Mouse (Mus musculus) lung, embryonic 16.5 days (tissue): Measurements from ENCODE around the gene Lgals4. TPM values are rescaled to one million over a fixed set of nuclear protein-coding genes. Genes with fewer than 3 reads are reported as not detected.

ENCODE experiments used
- ATAC-seq: fragments of 200-750 bp; cut with Nextera tagmentation; 2 replicates; pipeline ENCODE4 v1.8.0; 2017; ENCODE audit warnings: low read depth, mild to moderate bottlenecking, moderate library complexity
- H3K27ac ChIP-seq: fragments of 300-500 bp; sonication (generic); 2 replicates; pipeline ENCODE4 v1.5.1; 2014; ENCODE audit warnings: mild to moderate bottlenecking, control low read depth, low read length
- H3K27me3 ChIP-seq: fragments of 300-500 bp; sonication (generic); 2 replicates; pipeline ENCODE4 v1.6.1; 2014; ENCODE audit warnings: low read depth, low read length, mixed read lengths; ENCODE audit not compliant: control insufficient read depth, insufficient read depth
- H3K36me3 ChIP-seq: fragments of 300-500 bp; sonication (generic); 2 replicates; pipeline ENCODE4 v1.6.1; 2014; ENCODE audit warnings: low read length; ENCODE audit not compliant: control insufficient read depth, insufficient read depth
- H3K4me1 ChIP-seq: fragments of 300-500 bp; sonication (generic); replicated peaks from 2 replicates; pipeline ENCODE4 v1.6.1; 2014; ENCODE audit warnings: low read length, mixed read lengths; ENCODE audit not compliant: control insufficient read depth, insufficient read depth
- H3K4me2 ChIP-seq: fragments of 300-500 bp; sonication (generic); 2 replicates; pipeline ENCODE4 v1.6.1; 2014; ENCODE audit warnings: low read depth, low read length, control low read depth
- H3K4me3 ChIP-seq: fragments of 300-500 bp; sonication (generic); 2 replicates; pipeline ENCODE4 v1.5.1; 2014; ENCODE audit warnings: mild to moderate bottlenecking, low read length, control low read depth
- H3K9ac ChIP-seq: fragments of 300-500 bp; sonication (generic); 2 replicates; pipeline ENCODE4 v1.6.1; 2014; ENCODE audit warnings: low read length, control low read depth
- H3K9me3 ChIP-seq: fragments of 300-500 bp; sonication (generic); 2 replicates; pipeline ENCODE4 v1.6.1; 2016; ENCODE audit warnings: low read length; ENCODE audit not compliant: control insufficient read depth
- WGBS: fragments of 180-500 bp; shearing (Covaris S2); extraction: QIAGEN DNeasy Blood & Tissue Kit; methylation state at CpG from one replicate; pipeline ENCODE4 v1.1.7; 2014; 5-methylcytosine and 5-hydroxymethylcytosine counted together
- polyA plus RNA-seq: library from polyadenylated mRNA; unstranded; fragments of >200 nt; fragmentation: Nextera tagmentation; extraction: Ambion mirVana; gene quantifications from 2 replicates; pipeline ENCODE4 v1.2.1, GENCODE M21; 2015

Lgals4 gene
- polyA plus RNA-seq, 1 experiment from 2014 or later: 12.5 TPM

DNA sequence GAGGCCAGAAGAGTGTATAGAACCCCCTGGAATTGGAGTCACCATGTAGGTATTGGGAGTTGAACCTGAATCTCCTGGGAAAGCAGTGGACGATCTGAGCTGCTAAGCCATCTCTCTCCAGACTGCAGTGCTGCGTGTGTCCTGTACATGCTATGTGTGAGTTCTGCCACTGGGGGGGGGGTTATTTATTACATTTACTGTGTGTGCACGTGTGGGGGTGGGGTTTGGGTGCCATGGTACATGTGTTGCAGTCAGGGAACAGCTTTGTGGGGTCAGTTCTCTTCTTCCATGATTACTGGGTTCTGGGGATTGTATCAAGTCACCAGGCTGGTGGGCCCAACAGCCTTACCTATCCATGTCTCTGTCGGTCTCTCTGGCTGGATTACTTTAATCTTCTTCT is 26.8 kb upstream of the Lgals4 start:
- Histone ChIP-seq H3K27ac (no peak overlapping the region), H3K9ac (no peak overlapping the region), H3K4me1 (peaks cover 32% of the 10 kb centered on the region), H3K36me3 (no peaks in the 10 kb centered on the region), H3K4me3 (no peak overlapping the region), H3K9me3 (no peaks in the 10 kb centered on the region), H3K27me3 (no peaks in the 10 kb centered on the region), H3K4me2 (no peak overlapping the region)
- WGBS: 76% methylated on average over 4 of the region's 4 CpGs
- no peak for ATAC-seq

DNA sequence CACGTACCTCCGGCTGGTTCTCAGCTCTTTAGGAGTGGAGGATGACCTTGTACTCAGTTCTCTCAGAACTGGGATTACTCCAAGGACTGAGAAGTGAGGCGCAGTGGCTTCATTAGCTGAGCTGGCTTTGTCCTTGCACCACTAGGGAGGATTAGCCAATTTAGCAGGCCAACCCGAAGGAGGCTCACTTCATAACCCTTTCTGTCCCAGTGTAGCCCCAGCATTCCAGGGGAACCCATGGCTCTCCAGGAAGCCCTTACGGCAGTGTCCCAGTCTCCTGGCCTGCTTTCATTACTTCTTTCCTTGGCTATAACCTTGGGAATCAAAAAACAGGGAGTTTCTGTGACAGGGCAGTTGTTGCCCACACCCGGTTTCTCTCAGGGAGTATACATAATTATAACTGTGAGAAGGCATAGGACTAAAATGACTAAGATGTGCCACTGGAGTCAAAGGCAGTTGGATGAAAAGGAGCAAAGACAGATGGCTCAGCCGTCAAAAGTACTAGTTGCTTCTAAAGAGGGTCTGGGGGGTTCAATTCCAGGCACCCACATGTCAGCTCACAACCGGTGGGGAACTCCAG is 25.9 kb upstream of the Lgals4 start:
- Histone ChIP-seq H3K27ac (peak overlapping the region; percentile 100), H3K27me3 (no peaks in the 10 kb centered on the region), H3K4me3 (peak overlapping the region; percentile 84), H3K9ac (peak overlapping the region; percentile 98), H3K4me2 (peak overlapping the region; percentile 98), H3K4me1 (peaks cover 33% of the 10 kb centered on the region), H3K9me3 (no peaks in the 10 kb centered on the region), H3K36me3 (peaks cover 7% of the 10 kb centered on the region)
- WGBS: 37% methylated on average over 7 of the region's 8 CpGs
- ATAC-seq: no peak

GRCm38 (mm10) chr7:28808221-28808941 is 25.3 kb upstream of the Lgals4 start, which contains the start of gene Hnrnpl:
TSS of gene Hnrnpl (plus strand) at chr7:28808541.
- peak within 1 kb of the TSS; percentile 100 for H3K27ac ChIP-seq
- no peaks in the 10 kb centered on the region for H3K27me3 ChIP-seq
- peaks cover 12% of the 10 kb centered on the region for H3K36me3 ChIP-seq
- peak within 1 kb of the TSS; percentile 98 for H3K4me2 ChIP-seq
- peaks cover 33% of the 10 kb centered on the region for H3K4me1 ChIP-seq
- peak; percentile 18 for ATAC-seq
- peak within 1 kb of the TSS; percentile 98 for H3K9ac ChIP-seq
- H3K9me3 ChIP-seq: no peaks in the 10 kb centered on the region
- 3% methylated on average over 35 of the region's 35 CpGs for WGBS
- peak within 1 kb of the TSS; percentile 84 for H3K4me3 ChIP-seq

GRCm38 (mm10) chr7:28808957-28809393 is 24.7 kb upstream of the Lgals4 start:
- Histone ChIP-seq H3K4me1 (peaks cover 33% of the 10 kb centered on the region), H3K9me3 (no peaks in the 10 kb centered on the region), H3K4me2 (peak overlapping the region; percentile 98), H3K36me3 (peaks cover 18% of the 10 kb centered on the region), H3K9ac (peak overlapping the region; percentile 98), H3K27ac (peak overlapping the region; percentile 100), H3K27me3 (no peaks in the 10 kb centered on the region), H3K4me3 (peak overlapping the region; percentile 84)
- peak; percentile 72 for ATAC-seq
- 0% methylated on average over 21 of the region's 32 CpGs for WGBS

DNA sequence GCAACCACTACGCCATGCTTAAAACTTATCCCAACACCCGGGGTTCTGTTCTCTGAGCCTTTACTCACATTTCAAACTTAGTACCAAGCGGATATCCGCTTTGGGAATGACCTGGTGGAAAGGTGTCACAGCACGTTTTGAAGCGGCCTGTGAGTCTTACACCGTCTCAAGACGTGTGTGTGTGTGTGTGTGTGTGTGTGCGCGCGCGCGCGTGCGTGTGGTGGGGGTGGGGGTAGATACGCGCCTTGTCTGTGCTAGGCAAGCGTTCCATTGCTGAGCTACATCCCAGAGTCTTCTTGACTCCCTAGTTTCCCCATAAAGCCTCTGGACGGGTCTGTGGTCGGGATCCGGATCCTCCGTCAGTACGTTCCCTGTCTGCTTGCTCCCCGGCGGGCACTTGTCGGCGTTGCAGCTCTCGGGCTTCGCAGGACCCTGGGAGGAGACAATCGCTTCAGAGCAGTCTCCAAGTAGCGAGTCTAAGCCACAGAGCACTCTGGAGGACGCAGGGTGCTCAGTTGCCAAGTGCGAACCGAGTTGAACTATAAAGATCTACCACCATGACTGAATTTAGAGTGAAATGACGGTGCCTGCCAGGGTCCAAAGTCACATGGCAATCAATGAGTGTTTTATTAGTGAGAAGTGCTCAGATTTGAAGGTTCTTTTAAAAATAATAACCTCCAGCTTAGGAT is 24.1 kb upstream of the Lgals4 start:
- ATAC-seq: peak; percentile 12
- under 1% methylated on average over 35 of the region's 35 CpGs for WGBS
- peak overlapping the region; percentile 84 for H3K4me3 ChIP-seq

GRCm38 (mm10) chr7:28810107-28811066 is 23.3 kb upstream of the Lgals4 start:
- Histone ChIP-seq H3K4me2 (peak overlapping the region; percentile 98), H3K4me3 (peak overlapping the region; percentile 84), H3K4me1 (peaks cover 35% of the 10 kb centered on the region), H3K27ac (peak overlapping the region; percentile 100), H3K9me3 (no peaks in the 10 kb centered on the region), H3K27me3 (no peaks in the 10 kb centered on the region), H3K36me3 (peaks cover 32% of the 10 kb centered on the region), H3K9ac (peak overlapping the region; percentile 98)
- ATAC-seq: peak; percentile 91
- WGBS: under 1% methylated on average over 65 of the region's 70 CpGs

More for the DNA sequence above, 24.1 kb upstream of the Lgals4 start:
- Histone ChIP-seq H3K9me3 (no peaks in the 10 kb centered on the region), H3K36me3 (peaks cover 23% of the 10 kb centered on the region), H3K27ac (peak overlapping the region; percentile 100), H3K9ac (peak overlapping the region; percentile 98), H3K4me1 (peaks cover 32% of the 10 kb centered on the region), H3K4me2 (peak overlapping the region; percentile 98), H3K27me3 (no peaks in the 10 kb centered on the region)

GRCm38 (mm10) chr7:28811228-28811627 is 22.4 kb upstream of the Lgals4 start:
- peak; percentile 61 for ATAC-seq
- H3K9me3 ChIP-seq: no peaks in the 10 kb centered on the region
- H3K9ac ChIP-seq: peak overlapping the region; percentile 97
- H3K27me3 ChIP-seq: no peaks in the 10 kb centered on the region
- H3K27ac ChIP-seq: peak overlapping the region; percentile 99
- peak overlapping the region; percentile 84 for H3K4me3 ChIP-seq
- H3K4me1 ChIP-seq: peaks cover 35% of the 10 kb centered on the region
- H3K4me2 ChIP-seq: peak overlapping the region; percentile 89
- peaks cover 40% of the 10 kb centered on the region for H3K36me3 ChIP-seq
- under 1% methylated on average over 40 of the region's 40 CpGs for WGBS

DNA sequence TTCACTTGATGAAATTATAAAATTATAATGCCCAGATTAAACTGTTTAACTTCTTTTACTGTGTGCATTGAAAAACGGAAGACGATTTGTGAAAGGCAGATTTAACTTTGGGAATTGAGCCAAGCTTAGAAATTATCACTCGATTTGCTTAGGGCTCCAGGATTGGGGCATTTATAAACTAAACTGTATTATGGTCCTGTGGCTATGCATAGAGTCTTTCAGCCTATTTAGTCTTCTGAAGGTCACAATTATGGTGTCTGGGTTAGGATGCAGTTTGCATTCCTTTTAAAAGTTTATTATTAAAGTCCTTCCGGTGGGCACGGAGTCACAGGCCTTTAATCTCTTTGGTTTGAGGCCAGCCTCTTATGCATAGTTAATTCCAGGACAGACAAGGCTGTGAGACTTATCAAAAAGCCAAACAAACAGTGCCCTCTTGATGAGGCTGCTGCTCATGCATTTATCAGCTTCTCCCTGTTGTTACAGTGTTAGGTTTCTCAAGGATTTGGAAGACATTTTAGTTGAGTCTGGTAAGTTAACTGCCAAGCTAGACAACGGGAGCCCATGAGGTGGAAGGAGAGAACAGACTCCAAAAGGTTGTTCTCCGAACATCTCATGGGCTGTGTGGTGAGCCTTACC is 21.9 kb upstream of the Lgals4 start:
- Histone ChIP-seq H3K36me3 (peaks cover 45% of the 10 kb centered on the region), H3K4me1 (peaks cover 35% of the 10 kb centered on the region), H3K4me2 (peak overlapping the region; percentile 89), H3K4me3 (peak overlapping the region; percentile 84), H3K27ac (peak overlapping the region; percentile 99), H3K27me3 (no peaks in the 10 kb centered on the region), H3K9ac (peak overlapping the region; percentile 97), H3K9me3 (no peaks in the 10 kb centered on the region)
- 2% methylated on average over 7 of the region's 7 CpGs for WGBS
- ATAC-seq: no peak
